Mouse (Mus musculus) G1E (cell line): ENCODE results near the gene Crygd.

Source experiments
- CTCF ChIP-seq: IDR thresholded peaks from 2 replicates; pipeline ENCODE4 v1.5.1; 2012; ENCODE audit warnings: low read depth, low read length, inconsistent platforms, mixed read lengths
- GATA1 ChIP-seq: IDR thresholded peaks from 2 replicates; pipeline ENCODE4 v1.6.1; 2012; ENCODE audit warnings: borderline replicate concordance, low read length, inconsistent platforms, mixed read lengths
- GATA2 ChIP-seq: IDR thresholded peaks from 2 replicates; pipeline ENCODE4 v1.6.1; 2012; ENCODE audit warnings: low read depth, low read length, inconsistent platforms, borderline replicate concordance
- TAL1 ChIP-seq: conservative IDR thresholded peaks from 2 replicates; pipeline ENCODE4 v1.6.1; 2012; ENCODE audit warnings: low read depth, low read length, inconsistent platforms, mixed read lengths

DNA sequence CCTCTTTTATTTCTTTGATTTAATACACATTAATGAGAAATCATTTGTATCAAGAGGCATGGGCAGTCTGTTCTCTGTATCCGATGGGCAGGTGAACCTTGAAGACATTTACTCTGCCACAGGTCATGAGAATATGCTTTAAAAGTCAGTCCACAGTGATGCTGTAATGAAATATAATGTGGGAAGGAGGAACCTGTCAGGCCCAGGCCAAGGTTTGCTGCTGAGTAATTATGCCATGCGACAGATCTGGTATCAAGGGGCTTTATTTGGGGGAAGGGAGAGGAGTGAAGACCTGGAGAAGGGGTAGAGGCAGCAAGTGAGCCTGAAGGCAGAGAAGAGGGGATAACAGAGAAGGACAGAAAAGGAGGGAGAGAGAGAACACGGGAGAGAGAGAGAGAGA, 23.6 kb downstream of the Crygd start:
- TF ChIP-seq CTCF (no peak), GATA2 (no peak), GATA1 (no peak), TAL1 (no peak)
